Mouse (Mus musculus) ES-E14 (cell line): ENCODE results near the gene Slc45a2.

Source experiments
- CHD2 ChIP-seq: IDR thresholded peaks from 2 replicates; pipeline ENCODE4 v1.6.1; 2014; ENCODE audit warnings: mild to moderate bottlenecking, low read depth, low read length, inconsistent platforms
- MAFK ChIP-seq: IDR thresholded peaks from 2 replicates; pipeline ENCODE4 v1.6.1; 2014; ENCODE audit warnings: mild to moderate bottlenecking, low read depth, low read length, inconsistent platforms; ENCODE audit not compliant: insufficient read depth
- ZC3H11A ChIP-seq: IDR thresholded peaks from 2 replicates; pipeline ENCODE4 v1.6.1; 2012; ENCODE audit warnings: low read depth, mild to moderate bottlenecking, inconsistent platforms, low read length, borderline replicate concordance

- TF ChIP-seq CHD2 (no peak), ZC3H11A (no peak), MAFK (no peak)
Measured at GRCm38 (mm10) chr15:11036535-11037375, 36.2 kb downstream of the Slc45a2 start.
